Mouse (Mus musculus) gastrocnemius, adult 18-20 months (tissue): ENCODE results near the gene Pcgf1. TPM values are rescaled to one million over a fixed set of nuclear protein-coding genes. Genes with fewer than 3 reads are reported as not detected.

Source experiments
- DNase-seq: peaks from one replicate; pipeline ENCODE4 v3.0.0; 2021; ENCODE audit warnings: low spot score
- microRNA-seq: library from miRNA; unstranded; fragments of <30 nt; microRNA quantifications from one replicate; pipeline ENCODE4 v1.2.0, GENCODE M21; 2021
- total RNA-seq, 2 experiments: library from RNA; stranded (reverse); gene quantifications; 2 replicates each; pipeline ENCODE4 v1.2.3; 2021

Pcgf1 gene
- total RNA-seq, 2 experiments from 2014 or later: 9.1 to 9.3 TPM

GRCm38 (mm10) chr6:83121863-83122710 is 44.4 kb downstream of the Pcgf1 start:
- DNase-seq: no peak

- DNase-seq: no peak
Measured at GRCm38 (mm10) chr6:83122961-83123360, 45.3 kb downstream of the Pcgf1 start.

GRCm38 (mm10) chr6:83124851-83125312 is 47.2 kb downstream of the Pcgf1 start:
- DNase-seq: peak; percentile 93

- no peak for DNase-seq
Measured at GRCm38 (mm10) chr6:83125331-83125730, 47.7 kb downstream of the Pcgf1 start, which contains the start of gene Ino80b. Gene Ino80b (minus strand): TSS chr6:83125431.

- DNase-seq: no peak
Measured at GRCm38 (mm10) chr6:83127419-83127818, 49.8 kb downstream of the Pcgf1 start.

Small RNAs within 50 kb of the gene (microRNA-seq; reads per million reads assigned to microRNA genes)
- gene Mir3470a (not detected), gene Mir7040 (not detected)

Other genes with a start within 250 kb of the Pcgf1 start
- gene Sema4f, start 138.1 kb upstream of the Pcgf1 start, total RNA-seq: under 1 TPM in 1 of 2 experiments, not detected in 1; 0.07 TPM
- gene M1ap, start 131.0 kb upstream of the Pcgf1 start, total RNA-seq: not detected
- gene Dok1, start 44.4 kb upstream of the Pcgf1 start, total RNA-seq: 1 to 10 TPM; 1.1 to 1.4 TPM
- 1 to 10 TPM; 1.2 to 1.4 TPM for gene Loxl3, start 43.7 kb upstream of the Pcgf1 start, total RNA-seq
- 100 to 1,000 TPM in 1 of 2 experiments, 10 to 100 TPM in 1; 94.0 to 101 TPM for gene Aup1, start 23.3 kb upstream of the Pcgf1 start, total RNA-seq
- 10 to 100 TPM; 15.3 to 17.4 TPM for gene Htra2, start 22.6 kb upstream of the Pcgf1 start, total RNA-seq
- under 1 TPM; 0.27 to 0.45 TPM for gene Dqx1, start 20.0 kb upstream of the Pcgf1 start, total RNA-seq
- gene Tlx2, start 7.6 kb upstream of the Pcgf1 start, total RNA-seq: not detected
- under 1 TPM; 0.28 to 0.39 TPM for gene Lbx2, start 8.5 kb downstream of the Pcgf1 start, total RNA-seq
- under 1 TPM; 0.90 to 0.94 TPM for gene Ccdc142, start 23.7 kb downstream of the Pcgf1 start, total RNA-seq
- under 1 TPM; 0.53 to 0.76 TPM for gene Gm42688, start 23.7 kb downstream of the Pcgf1 start, total RNA-seq
- gene Mrpl53, start 31.2 kb downstream of the Pcgf1 start, total RNA-seq: 100 to 1,000 TPM; 102 TPM
- 1 to 10 TPM; 6.2 to 6.5 TPM for gene Mogs, start 37.6 kb downstream of the Pcgf1 start, total RNA-seq
- 10 to 100 TPM; 46.4 to 46.7 TPM for gene Wbp1, start 43.7 kb downstream of the Pcgf1 start, total RNA-seq
- gene Ino80b, start 47.6 kb downstream of the Pcgf1 start, total RNA-seq: 10 to 100 TPM; 15.6 to 15.7 TPM
- gene Rtkn, start 57.6 kb downstream of the Pcgf1 start, total RNA-seq: 10 to 100 TPM in 1 of 2 experiments, 1 to 10 TPM in 1; 9.3 to 11.7 TPM
- 1 to 10 TPM; 1.2 to 1.9 TPM for gene Wdr54, start 78.5 kb downstream of the Pcgf1 start, total RNA-seq
- gene 1700003E16Rik, start 78.5 kb downstream of the Pcgf1 start, total RNA-seq: under 1 TPM in 1 of 2 experiments, not detected in 1; 0.14 TPM
- 100 to 1,000 TPM; 124 to 133 TPM for gene Dctn1, start 88.1 kb downstream of the Pcgf1 start, total RNA-seq
- not detected for gene Slc4a5, start 142.0 kb downstream of the Pcgf1 start, total RNA-seq
- gene Mthfd2, start 248.0 kb downstream of the Pcgf1 start, total RNA-seq: 1 to 10 TPM; 3.0 to 3.2 TPM
- gene Mob1a, start 248.1 kb downstream of the Pcgf1 start, total RNA-seq: 10 to 100 TPM in 1 of 2 experiments, 1 to 10 TPM in 1; 8.0 to 12.4 TPM